Mouse (Mus musculus): Measurements from ENCODE around the gene Gm3147.
"Not testable (repeated sequence)": the region's sequence is repeated elsewhere in the genome, so short reads cannot be mapped to it uniquely, and the experiment has no call there.

DNA sequence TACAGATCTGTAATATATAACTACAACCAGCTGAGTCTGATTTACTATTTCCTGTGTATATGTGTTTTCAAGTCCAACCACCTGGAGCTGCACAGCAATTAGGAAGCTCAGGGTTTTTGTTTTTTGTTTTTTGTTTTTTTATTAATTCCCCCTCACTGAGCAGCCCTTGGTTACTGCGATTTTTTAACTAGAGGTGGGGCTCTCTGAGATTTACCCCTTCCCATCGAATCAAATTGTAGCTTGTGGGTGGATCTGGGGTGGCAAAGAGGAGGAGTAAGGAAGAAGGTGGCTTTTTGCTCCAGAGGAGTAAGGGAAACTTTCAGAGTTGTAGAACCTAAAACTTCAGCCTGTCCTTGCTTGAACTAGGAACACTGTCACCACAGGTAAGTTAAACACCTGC, 31.9 kb upstream of the Gm3147 start, which contains the start of gene Gm6205:
- not testable (repeated sequence) for TF ChIP-seq CTCF (IDR thresholded peaks at IDR 0.05; ENCODE audit: control insufficient read depth, insufficient read depth, insufficient read length); MAX (IDR thresholded peaks at IDR 0.05); FOSL1 (IDR thresholded peaks at IDR 0.05; ENCODE audit: insufficient read depth, low read length, poor library complexity, severe bottlenecking); USF1 (IDR thresholded peaks at IDR 0.05; ENCODE audit: low read depth); CEBPB (IDR thresholded peaks at IDR 0.05; ENCODE audit: low read depth); MYOG (IDR thresholded peaks at IDR 0.05; ENCODE audit: control insufficient read depth, extremely low read depth, insufficient read length); MYOD1 (IDR thresholded peaks at IDR 0.05; ENCODE audit: control insufficient read depth, insufficient read length, low read depth)

All from C2C12 (cell line).